Mouse (Mus musculus) limb, embryonic 13.5 days (tissue): ENCODE measurements around the gene Zfp366. TPM values are rescaled to one million over a fixed set of nuclear protein-coding genes. Genes with fewer than 3 reads are reported as not detected.
"Not testable (repeated sequence)": the region's sequence is repeated elsewhere in the genome, so short reads cannot be mapped to it uniquely, and the experiment has no call there.

ENCODE experiments used
- ATAC-seq: fragments of 200-750 bp; cut with Nextera tagmentation; 2 replicates; pipeline ENCODE4 v1.8.0; 2017; ENCODE audit warnings: low read depth, moderate number of reproducible peaks, moderate TSS enrichment; ENCODE audit not compliant: low FRiP score
- H3K27ac ChIP-seq: fragments of 300-500 bp; sonication (generic); 2 replicates; pipeline ENCODE4 v1.5.1; 2015; ENCODE audit warnings: inconsistent platforms, mild to moderate bottlenecking, moderate library complexity
- H3K27me3 ChIP-seq: fragments of 300-500 bp; sonication (generic); 2 replicates; pipeline ENCODE4 v1.6.1; 2015; ENCODE audit warnings: mild to moderate bottlenecking, inconsistent platforms
- H3K36me3 ChIP-seq: fragments of 300-500 bp; sonication (generic); 2 replicates; pipeline ENCODE4 v1.6.1; 2015; ENCODE audit warnings: inconsistent platforms, mild to moderate bottlenecking, moderate library complexity
- H3K4me1 ChIP-seq: fragments of 300-500 bp; sonication (generic); 2 replicates; pipeline ENCODE4 v1.6.1; 2015; ENCODE audit warnings: inconsistent platforms
- H3K4me2 ChIP-seq: fragments of 300-500 bp; sonication (generic); replicated peaks from 2 replicates; pipeline ENCODE4 v1.6.1; 2015; ENCODE audit warnings: inconsistent platforms, mild to moderate bottlenecking, moderate library complexity
- H3K4me3 ChIP-seq: fragments of 300-500 bp; sonication (generic); 2 replicates; pipeline ENCODE4 v1.5.1; 2015; ENCODE audit warnings: moderate library complexity, mild to moderate bottlenecking, inconsistent platforms
- H3K9ac ChIP-seq: fragments of 300-500 bp; sonication (generic); 2 replicates; pipeline ENCODE4 v1.6.1; 2015; ENCODE audit warnings: mild to moderate bottlenecking, inconsistent platforms
- H3K9me3 ChIP-seq: fragments of 300-500 bp; sonication (generic); 2 replicates; pipeline ENCODE4 v1.6.1; 2016; ENCODE audit warnings: inconsistent platforms
- WGBS: fragments of 180-500 bp; shearing (Covaris S2); methylation state at CpG from one replicate; pipeline ENCODE4 v1.1.7; 2015; 5-methylcytosine and 5-hydroxymethylcytosine counted together
- polyA plus RNA-seq: library from polyadenylated mRNA; unstranded; fragments of >200 nt; fragmentation: Nextera tagmentation; extraction: Ambion mirVana; gene quantifications from 2 replicates; pipeline ENCODE4 v1.2.1, GENCODE M21; 2015

The Zfp366 gene
- polyA plus RNA-seq, 1 experiment from 2014 or later = 0.56 TPM

DNA sequence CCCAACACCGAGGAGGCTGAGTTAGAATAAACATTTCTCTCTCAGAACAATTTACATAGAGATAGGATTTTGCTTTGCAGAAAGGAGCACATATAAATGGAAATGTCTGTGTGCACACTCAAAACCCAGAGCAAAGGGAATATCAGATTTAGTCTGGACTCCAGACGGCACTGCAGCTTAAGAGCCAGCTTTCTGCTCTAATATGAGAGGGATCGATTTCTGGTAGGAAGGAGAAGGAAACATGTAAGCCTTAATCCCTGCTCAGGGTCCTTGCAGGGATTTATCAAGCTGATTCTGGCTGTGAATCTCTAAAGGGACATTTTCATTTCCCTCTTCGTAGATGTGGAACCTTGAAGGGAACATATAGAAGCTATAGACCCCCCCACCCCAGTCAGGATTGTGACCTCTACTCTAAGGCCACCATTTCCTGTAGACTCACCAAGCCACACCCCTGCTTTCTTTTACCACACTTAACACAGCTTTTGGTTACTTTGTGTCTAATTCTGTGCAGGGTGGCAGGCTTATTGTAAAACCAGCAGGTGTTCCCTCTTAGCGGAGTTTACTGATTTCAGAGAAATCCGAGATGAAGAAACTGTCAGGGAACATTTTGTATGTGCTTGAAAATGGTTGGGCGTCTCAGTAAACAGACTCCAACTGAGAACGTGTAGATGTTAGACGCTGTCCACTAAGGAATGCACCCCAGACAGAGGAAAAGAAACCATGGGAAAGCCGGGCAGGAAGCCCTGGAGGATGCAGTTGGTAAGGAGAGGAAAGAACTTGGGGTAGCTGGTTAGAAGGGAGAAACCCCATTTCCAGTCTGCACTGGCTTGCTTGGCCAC is 20.9 kb upstream of the Zfp366 start:
- peak overlapping the region; percentile 65 for H3K27ac ChIP-seq
- H3K9ac ChIP-seq = no peak overlapping the region
- WGBS = 22% methylated on average over 10 of the region's 10 CpGs
- no peak overlapping the region for H3K4me3 ChIP-seq
- peak; percentile 54; the same call in 1 of the 2 replicates for ATAC-seq
- H3K36me3 ChIP-seq = no peaks in the 10 kb centered on the region
- no peaks in the 10 kb centered on the region for H3K27me3 ChIP-seq
- H3K4me1 ChIP-seq = peaks cover 29% of the 10 kb centered on the region
- H3K4me2 ChIP-seq = peak overlapping the region; percentile 36
- no peaks in the 10 kb centered on the region for H3K9me3 ChIP-seq

DNA sequence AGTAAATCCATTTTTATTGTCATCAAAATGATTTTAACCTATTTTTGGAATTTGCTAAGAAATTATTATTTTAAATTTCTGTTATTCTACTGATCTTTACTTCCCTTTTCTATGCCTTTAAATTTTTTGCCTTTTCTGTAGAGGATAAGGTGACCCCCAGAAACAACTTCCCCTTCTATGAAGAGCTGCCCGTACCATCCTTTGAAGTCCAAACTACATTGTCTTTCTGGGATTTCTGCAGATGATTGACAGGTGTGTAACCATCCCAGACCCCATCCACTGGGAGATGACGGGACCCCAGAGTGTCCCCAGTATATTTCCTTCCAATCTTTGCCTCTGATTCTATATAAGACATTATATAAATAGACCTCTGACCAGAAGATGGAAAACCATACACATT is 20.3 kb upstream of the Zfp366 start:
- H3K9me3 ChIP-seq = no peaks in the 10 kb centered on the region
- no peak for ATAC-seq
- H3K4me3 ChIP-seq = no peak overlapping the region
- no peak overlapping the region for H3K9ac ChIP-seq
- H3K36me3 ChIP-seq = no peaks in the 10 kb centered on the region
- no peaks in the 10 kb centered on the region for H3K27me3 ChIP-seq
- no peak overlapping the region for H3K4me2 ChIP-seq
- no peak overlapping the region for H3K27ac ChIP-seq
- H3K4me1 ChIP-seq = peaks cover 31% of the 10 kb centered on the region
- 72% methylated on average over 2 of the region's 2 CpGs for whole genome bisulfite sequencing

DNA sequence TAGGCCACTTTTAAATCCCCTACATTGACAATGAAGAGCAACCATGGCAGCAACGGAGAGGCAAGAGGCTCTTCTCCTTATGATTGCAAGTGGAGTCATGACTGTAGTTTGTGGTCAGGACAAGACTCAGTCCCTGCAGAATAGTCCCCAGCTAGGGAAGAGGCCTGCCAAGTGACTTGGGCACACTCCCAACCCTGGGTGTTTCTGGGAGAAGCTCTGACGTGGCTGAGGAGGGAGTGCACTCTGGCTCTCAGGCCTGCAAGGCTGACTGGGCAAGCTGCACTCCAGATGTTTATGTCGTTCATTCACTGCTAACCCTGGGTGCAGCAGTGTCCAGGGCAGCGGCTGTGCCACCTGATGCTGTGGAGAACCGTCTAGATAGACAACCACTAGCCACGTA is 15.2 kb upstream of the Zfp366 start:
- Histone ChIP-seq H3K36me3 (no peaks in the 10 kb centered on the region), H3K27me3 (no peaks in the 10 kb centered on the region)
- ATAC-seq = no peak

DNA sequence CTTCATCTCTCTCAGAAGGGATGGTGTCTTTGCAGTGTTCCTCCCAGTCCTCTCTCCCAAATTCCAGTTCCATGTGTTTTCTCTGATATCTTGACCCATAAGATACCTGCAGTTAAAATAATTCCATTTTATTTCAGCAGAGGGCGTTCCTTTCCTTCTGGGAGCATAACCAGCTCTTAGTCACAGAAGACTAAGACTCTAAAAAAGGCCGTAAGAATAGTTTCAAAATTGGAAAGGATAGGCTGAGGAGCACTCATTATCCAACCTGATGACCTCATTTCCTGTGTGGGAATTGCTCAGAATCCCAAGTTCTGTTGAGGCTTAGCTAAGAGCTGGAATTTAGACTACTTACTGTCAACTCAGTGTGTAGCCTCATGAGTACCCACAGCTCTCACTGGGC is 14.3 kb upstream of the Zfp366 start:
- no peaks in the 10 kb centered on the region for H3K36me3 ChIP-seq
- no peak overlapping the region for H3K4me2 ChIP-seq

More for the DNA sequence above, 15.2 kb upstream of the Zfp366 start:
- Histone ChIP-seq H3K4me2 (no peak overlapping the region), H3K9ac (no peak overlapping the region), H3K4me3 (no peak overlapping the region), H3K9me3 (no peaks in the 10 kb centered on the region), H3K27ac (no peak overlapping the region), H3K4me1 (peaks cover 19% of the 10 kb centered on the region)
- WGBS = 62% methylated on average over 6 of the region's 6 CpGs

DNA sequence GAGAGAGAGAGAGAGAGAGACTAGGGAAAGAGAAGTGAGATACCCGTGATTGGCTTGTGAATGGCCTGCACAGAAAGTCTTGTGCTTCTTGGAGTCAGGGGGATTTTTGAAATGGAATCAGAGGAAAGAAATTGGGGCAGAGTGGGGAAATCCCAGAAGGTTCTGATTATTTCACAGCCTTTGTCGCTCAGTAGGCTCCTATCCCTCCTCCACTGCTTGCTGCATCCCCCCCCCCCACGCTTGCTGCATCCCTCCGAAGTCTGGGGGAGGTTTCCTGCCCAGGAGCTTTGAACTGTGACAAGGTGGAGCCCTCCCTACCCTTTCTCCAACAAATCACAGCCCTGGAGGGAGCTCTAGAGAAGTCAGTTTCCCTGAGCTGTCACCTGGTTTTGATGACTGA is 10.8 kb upstream of the Zfp366 start:
- H3K27me3 ChIP-seq = no peaks in the 10 kb centered on the region
- H3K4me2 ChIP-seq = no peak overlapping the region
- no peaks in the 10 kb centered on the region for H3K36me3 ChIP-seq
- WGBS = 25% methylated on average over 4 of the region's 4 CpGs
- H3K4me1 ChIP-seq = peaks cover 5% of the 10 kb centered on the region; the same call in 1 of the 2 replicates
- H3K4me3 ChIP-seq = no peak overlapping the region
- H3K27ac ChIP-seq = no peak overlapping the region
- no peaks in the 10 kb centered on the region for H3K9me3 ChIP-seq
- no peak overlapping the region for H3K9ac ChIP-seq
- 0 out of 2 replicates have a peak, but pooled peaks have one; percentile 48 for ATAC-seq

More for the DNA sequence above, 14.3 kb upstream of the Zfp366 start:
- Histone ChIP-seq H3K27me3 (no peaks in the 10 kb centered on the region), H3K9ac (no peak overlapping the region), H3K27ac (no peak overlapping the region), H3K4me1 (peaks cover 12% of the 10 kb centered on the region), H3K4me3 (no peak overlapping the region), H3K9me3 (no peaks in the 10 kb centered on the region)
- 42% methylated on average over 2 of the region's 2 CpGs for WGBS
- ATAC-seq = no peak

DNA sequence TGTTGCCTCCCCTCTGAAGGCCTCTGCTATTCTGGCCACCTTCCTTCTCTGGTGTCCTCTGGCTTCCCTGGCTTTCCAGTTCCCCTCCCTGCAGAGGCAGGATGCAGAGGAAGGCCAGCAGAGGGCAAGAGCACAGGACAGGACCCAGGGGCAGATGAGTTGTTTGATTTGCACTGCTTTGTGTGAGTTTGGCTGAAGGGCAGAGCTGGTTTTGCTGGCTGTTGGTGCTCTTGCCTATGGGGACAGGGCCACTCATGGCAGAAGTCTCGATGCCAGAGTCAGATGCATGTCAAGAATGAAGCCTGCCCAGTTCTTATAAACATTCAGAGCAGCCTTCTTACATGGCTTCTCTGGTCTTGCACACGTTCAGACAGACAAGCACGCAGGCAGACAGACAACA is 1.8 kb upstream of the Zfp366 start:
- not testable (repeated sequence) for H3K36me3 ChIP-seq, H3K4me3 ChIP-seq, H3K4me1 ChIP-seq, H3K9ac ChIP-seq, H3K9me3 ChIP-seq, ATAC-seq, H3K4me2 ChIP-seq, H3K27ac ChIP-seq, H3K27me3 ChIP-seq
- 84% methylated on average over 3 of the region's 3 CpGs for WGBS

DNA sequence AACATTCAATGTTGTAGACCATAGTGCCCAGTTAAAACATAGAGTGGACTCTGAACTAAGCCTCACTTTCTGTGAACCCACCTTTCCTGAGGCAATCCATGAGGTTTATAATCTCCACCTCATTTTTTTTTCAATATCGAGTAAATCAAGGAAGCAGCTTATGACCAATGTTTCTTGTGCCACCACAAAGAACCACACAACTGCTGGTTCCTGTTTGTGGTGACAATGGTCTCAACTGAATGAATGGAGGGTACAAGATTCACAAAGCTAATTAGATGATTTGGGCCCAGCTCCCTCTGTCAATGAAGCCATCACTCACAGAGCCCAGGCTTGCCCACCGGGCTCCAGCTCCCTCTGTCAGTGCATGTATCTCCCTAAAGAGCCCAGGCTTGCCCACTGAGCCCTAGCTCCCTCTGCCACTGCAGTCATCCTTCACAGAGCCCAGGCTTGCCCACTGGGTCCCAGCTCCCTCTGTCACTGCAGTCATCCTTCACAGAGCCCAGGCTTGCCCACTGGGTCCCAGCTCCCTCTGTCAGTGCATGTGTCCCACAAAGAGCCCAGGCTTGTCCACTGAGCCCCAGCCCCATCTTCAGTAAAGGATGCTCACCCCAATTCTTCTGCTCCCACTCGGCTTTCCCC is 1.2 kb upstream of the Zfp366 start:
- Histone ChIP-seq H3K27me3 (no peaks in the 10 kb centered on the region), H3K27ac (no peak overlapping the region), H3K4me2 (no peak overlapping the region), H3K36me3 (no peaks in the 10 kb centered on the region), H3K9ac (no peak overlapping the region), H3K4me3 (no peak overlapping the region), H3K9me3 (no peaks in the 10 kb centered on the region), H3K4me1 (no peaks in the 10 kb centered on the region)
- ATAC-seq = no peak
- WGBS = 93% methylated on average over 3 of the region's 3 CpGs

DNA sequence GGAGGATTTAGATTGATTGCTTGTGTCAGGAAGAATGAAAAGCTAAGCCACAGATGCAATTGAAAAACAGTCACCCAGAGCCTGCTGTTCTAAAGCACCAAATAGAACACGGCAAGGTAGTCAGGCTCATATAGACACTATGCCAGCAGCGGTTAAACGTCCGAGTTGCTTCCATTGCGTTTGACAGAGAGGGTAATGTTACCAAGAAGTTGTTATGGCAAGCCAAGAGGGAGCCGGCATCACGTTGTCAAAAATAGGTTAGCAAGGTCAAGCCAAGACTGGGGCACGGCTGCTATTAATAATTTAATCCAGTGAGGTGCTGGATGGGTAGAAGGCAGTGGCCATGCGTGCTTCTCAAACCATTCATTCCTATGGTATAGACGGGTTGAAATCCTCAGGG is 950 bp downstream of the Zfp366 start:
- Histone ChIP-seq H3K27me3 (no peaks in the 10 kb centered on the region), H3K9ac (no peak overlapping the region), H3K36me3 (no peaks in the 10 kb centered on the region), H3K4me3 (no peak overlapping the region), H3K4me1 (peaks cover 6% of the 10 kb centered on the region; the same call in 1 of the 2 replicates), H3K4me2 (0 out of 2 replicates have a peak overlapping the region, but pooled peaks have one; percentile 3), H3K27ac (no peak overlapping the region), H3K9me3 (no peaks in the 10 kb centered on the region)
- 76% methylated on average over 10 of the region's 10 CpGs for WGBS
- ATAC-seq = no peak

DNA sequence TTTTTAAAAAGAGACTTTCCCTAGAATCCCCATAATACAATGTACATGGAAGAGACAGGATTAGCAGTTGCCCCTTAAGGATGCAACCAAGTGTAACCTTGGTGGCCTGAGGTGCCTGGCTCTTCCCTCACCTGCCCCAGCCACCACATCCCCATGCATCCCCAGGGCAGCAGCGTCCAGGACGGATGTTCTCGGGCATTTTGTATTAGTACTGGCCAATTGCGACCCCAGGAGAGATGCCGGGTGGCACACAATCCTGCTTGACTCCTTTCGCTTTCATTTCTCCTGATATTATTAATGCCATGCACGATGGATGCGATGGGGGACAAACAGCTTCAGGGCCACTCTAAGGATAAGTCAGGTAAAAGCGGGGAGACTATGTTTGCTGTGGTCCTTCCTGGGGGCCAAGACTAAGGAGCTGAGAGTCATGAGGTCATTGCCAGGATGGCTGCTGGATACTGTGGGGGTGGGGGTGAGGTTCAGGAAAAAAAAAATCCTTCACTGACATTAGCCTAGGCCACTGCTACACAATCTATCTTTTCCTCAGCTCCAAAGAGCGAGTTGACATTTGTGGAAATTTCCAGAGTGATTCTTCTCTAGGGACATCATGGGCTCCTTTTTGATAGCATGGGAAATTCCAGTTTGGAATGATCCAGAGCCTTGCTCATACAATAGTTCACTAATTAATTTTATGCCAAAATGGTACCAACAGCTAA is 1.7 kb downstream of the Zfp366 start:
- H3K4me2 ChIP-seq = 0 out of 2 replicates have a peak overlapping the region, but pooled peaks have one; percentile 28

DNA sequence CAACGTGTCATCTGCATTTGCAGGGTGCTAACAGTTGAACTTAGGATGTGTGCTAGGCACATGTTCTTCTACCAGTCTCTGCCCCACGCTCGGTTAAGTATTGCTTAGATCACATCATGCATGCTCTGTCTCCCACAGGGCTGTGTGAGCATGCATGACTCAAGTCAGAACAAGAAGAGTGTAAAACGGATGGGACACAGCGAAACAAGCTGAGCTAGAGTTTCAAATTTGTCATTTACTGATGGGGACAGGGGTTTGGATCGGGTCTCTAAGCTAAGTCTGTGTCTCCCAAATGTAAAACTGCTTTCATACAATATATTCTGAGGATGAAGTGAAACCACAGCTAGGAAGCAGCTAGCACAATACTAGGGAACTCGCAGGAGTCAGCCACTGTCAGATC is 2.2 kb downstream of the Zfp366 start:
- H3K4me2 ChIP-seq = no peak overlapping the region
- H3K9me3 ChIP-seq = no peaks in the 10 kb centered on the region
- H3K27ac ChIP-seq = no peak overlapping the region
- peaks cover 17% of the 10 kb centered on the region for H3K4me1 ChIP-seq
- H3K4me3 ChIP-seq = no peak overlapping the region
- ATAC-seq = no peak
- no peak overlapping the region for H3K9ac ChIP-seq
- no peaks in the 10 kb centered on the region for H3K27me3 ChIP-seq
- 79% methylated on average over 7 of the region's 7 CpGs for WGBS
- no peaks in the 10 kb centered on the region for H3K36me3 ChIP-seq

More for the DNA sequence above, 1.7 kb downstream of the Zfp366 start:
- Histone ChIP-seq H3K9me3 (no peaks in the 10 kb centered on the region), H3K4me1 (peaks cover 12% of the 10 kb centered on the region), H3K27ac (no peak overlapping the region), H3K9ac (no peak overlapping the region), H3K27me3 (no peaks in the 10 kb centered on the region), H3K36me3 (no peaks in the 10 kb centered on the region), H3K4me3 (no peak overlapping the region)
- 92% methylated on average over 10 of the region's 10 CpGs for WGBS
- no peak for ATAC-seq

DNA sequence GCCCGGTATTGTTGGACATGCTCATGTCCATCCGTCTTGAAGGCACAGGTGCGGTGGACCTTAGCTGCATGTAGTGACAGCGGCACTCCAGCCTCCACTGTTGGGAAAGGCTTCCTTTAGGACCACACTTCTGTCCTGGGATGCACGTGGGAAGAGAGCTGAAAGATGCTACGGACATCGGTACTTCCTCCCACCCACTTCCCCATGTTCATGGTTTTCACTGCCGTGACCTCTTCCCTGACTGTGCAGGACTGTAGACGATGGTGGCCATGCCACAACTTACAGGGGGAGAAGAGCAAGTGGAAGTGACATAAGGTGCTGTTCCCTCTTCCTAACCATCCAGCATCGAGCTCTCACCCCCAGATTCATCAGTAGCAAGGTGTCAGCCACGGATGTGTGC is 2.8 kb downstream of the Zfp366 start:
- no peak overlapping the region for H3K4me2 ChIP-seq
- 84% methylated on average over 11 of the region's 11 CpGs for WGBS
- H3K4me3 ChIP-seq = no peak overlapping the region
- no peaks in the 10 kb centered on the region for H3K9me3 ChIP-seq
- no peak overlapping the region for H3K9ac ChIP-seq
- H3K27me3 ChIP-seq = no peaks in the 10 kb centered on the region
- H3K4me1 ChIP-seq = peaks cover 20% of the 10 kb centered on the region
- no peak for ATAC-seq
- no peaks in the 10 kb centered on the region for H3K36me3 ChIP-seq
- H3K27ac ChIP-seq = no peak overlapping the region

DNA sequence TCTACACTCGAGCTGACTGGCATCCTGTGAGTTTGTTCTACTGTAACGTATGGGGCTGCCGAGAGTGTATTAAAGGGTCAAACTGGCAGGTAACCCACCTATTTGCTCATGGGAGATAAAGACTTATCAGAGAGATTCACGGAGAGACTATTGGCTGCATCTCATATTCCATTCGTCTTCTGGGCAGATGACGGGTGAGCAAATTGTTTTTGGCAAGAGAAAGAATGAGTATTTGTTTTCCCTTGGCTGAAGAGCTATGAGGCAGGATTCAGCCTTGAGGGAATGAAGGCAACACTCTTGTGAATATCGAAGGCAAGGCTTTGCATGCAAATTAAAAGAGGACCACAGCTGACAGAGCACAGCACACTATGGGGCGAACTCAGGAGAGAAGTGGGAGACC is 4.0 kb downstream of the Zfp366 start:
- Histone ChIP-seq H3K27ac (no peak overlapping the region), H3K9ac (no peak overlapping the region), H3K27me3 (no peaks in the 10 kb centered on the region), H3K4me2 (no peak overlapping the region), H3K4me3 (no peak overlapping the region), H3K4me1 (peaks cover 20% of the 10 kb centered on the region), H3K9me3 (no peaks in the 10 kb centered on the region), H3K36me3 (no peaks in the 10 kb centered on the region)
- no peak for ATAC-seq
- 81% methylated on average over 8 of the region's 8 CpGs for WGBS
